Mouse (Mus musculus) embryo, embryonic 10.5 days (tissue): ENCODE measurements at regions not wholly inside any gene's neighbourhood (a gene's known extent, or its start where the extent isn't known, plus 50 kb on each side); places are given as distances from the start of the nearest gene placed in this dataset.

Experiments
- DNase-seq: peaks from one replicate; pipeline ENCODE4 v3.0.0-alpha.2; 2015; ENCODE audit warnings: low spot score

DNA sequence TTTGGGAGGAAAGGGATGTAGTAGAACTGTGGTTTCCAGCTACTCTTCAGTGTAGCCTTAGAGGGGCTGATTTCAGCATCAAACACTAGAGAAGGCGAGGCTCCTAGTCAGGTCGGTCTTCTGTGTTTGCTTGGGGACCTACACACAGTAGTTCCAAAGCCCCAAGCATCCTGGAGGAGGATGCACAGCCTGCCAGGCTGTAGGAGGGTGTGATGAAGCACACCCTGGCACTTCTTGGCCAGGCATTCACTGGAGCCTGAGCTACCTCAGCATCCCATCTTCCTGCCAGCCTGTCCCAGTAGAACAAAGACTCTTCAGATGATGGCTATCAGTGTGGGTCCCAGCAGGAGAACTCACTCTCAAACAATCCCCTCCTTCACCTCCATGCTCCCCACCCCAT, 233.4 kb upstream of the Tbx18 start:
- DNase-seq = no peak

DNA sequence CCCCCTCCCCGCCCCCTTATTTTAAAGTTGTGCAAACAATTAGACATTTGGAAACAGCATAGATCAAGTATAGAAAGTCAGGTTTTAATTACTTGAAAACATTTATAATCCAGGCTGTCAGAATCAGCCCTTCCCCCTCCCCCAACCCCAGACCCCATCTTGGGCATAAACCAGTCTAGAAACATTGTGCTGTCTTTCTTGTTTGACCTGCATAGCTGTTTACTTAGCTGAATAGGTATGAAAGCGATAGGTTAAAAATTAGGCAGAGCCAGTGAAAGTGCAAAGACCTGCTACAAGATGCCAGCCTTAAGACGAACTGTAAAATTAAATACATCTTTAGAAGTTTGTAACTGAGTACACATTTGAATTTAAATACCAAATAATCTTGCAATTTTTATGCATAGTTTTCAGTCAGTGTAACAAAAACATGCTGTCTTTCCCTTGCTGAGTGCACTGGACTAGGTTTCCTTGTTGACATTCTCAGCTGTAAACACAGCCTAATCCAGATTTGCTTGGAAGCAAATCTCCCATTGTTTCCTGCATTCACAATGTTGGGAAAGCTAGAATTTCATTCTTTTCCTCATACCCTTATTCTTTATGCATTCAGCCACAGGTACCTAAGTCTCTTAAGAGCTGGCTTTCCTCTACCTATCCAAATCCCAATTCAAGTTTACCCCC, 234.2 kb upstream of the Tbx18 start:
- no peak for DNase-seq

GRCm38 (mm10) chr9:87968190-87969082, 237.4 kb upstream of the Tbx18 start:
- no peak for DNase-seq

DNA sequence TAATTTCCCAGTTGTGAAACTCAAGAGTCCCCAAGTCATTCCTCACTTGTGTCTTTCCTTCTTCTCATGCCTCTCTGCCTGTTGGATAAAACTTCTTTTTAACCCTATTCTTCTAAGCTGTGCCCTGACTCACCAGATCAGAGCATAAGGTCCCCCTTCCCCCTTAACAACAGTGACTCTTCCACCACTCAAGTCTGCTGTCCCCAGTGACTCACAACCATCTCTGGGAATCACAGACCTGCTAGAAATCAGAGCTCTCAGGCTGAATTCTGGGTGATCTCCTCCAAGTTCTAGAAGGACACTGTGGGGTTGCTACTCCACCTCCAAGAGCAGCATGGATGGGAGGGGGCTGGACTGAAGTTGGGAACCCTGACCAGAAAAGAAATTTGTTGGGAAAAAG, 239.5 kb upstream of the Tbx18 start:
- no peak for DNase-seq

- no peak for DNase-seq
These were observed 240.7 kb upstream of the Tbx18 start for GRCm38 (mm10) chr9:87971791-87972190.

DNA sequence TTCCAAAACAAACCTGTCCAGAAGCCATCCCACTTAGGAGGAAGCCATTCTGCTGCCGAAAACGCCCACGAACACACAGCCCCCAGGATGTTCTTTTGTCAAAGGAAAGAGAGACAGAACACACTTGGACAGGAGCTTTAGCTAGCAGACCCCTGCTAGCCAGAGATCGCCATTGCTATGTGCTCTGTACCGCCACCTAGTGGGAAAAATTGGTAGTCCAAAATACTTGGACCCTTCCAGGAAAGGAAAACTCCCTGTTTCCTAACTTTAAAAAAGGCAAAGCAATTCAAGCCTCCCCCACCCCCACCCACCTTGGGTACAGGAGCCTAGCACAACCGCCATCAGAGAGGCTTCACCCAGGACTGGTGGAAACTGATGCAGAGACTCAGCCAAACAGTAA, 242.5 kb upstream of the Tbx18 start:
- peak; percentile 73 for DNase-seq

DNA sequence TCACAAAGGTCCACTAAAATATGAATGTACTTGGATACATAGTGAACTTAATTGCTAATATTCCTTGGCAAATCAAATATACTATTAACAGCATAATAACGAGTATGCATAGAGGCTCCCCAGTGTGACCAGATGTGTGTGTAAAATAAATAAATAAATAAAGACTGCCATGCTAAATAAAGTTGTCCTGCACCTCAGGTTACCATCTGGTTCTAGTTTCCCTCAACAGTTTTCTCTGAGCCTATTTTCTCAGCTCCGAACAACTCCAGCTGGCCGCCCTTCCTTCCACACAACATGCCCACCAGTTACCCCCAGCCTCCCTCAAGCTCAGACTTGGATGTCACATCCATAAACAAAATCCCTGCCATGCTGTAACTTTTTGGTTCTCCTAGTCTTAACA, 253.8 kb upstream of the Tbx18 start:
- DNase-seq = peak; percentile 66

DNA sequence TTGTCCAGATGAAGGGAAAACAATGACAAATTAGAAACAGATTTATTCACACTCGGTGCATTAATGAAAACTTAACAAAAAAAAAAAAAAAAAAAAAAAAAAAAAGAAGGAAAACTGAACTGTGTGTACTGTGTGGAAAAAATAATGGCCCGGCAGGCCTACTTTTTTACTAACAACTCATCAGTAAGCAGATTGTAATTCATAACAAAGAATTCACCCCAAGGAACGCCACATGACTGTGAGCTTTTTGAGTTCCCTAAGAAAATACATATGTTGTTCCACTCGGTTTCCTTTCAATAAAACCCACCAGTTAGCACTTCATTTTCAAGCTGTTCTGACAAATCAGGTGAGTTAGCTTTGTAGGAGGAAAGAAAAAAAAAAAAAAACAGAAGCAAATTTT, 254.4 kb upstream of the Tbx18 start:
- no peak for DNase-seq

GRCm38 (mm10) chr9:88005945-88006700, 275.1 kb upstream of the Tbx18 start:
- DNase-seq = no peak

- peak; percentile 8 for DNase-seq
These were observed 292.7 kb upstream of the Tbx18 start for GRCm38 (mm10) chr9:88023752-88024151.

DNA sequence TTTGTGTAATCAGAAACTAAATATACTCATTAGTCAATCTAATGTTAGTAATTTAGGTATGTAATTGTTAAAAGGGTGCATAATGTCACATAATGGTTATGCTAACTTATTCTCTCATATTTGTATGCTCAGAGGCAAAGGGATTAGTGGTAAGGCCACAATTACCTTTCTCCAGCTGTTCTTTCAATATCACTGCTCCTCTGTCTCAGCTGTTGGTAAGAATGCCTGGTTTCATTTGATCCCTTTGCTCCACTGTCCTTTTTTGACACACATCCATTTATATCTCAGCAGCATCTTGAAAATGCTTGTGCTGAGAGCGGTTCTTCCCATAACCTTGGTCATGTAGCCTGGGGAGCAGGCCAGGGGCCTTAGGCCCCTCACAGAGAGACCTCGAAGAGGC, 294.9 kb upstream of the Tbx18 start:
- no peak for DNase-seq

- peak; percentile 9 for DNase-seq
These were observed 296.4 kb upstream of the Nt5e start for GRCm38 (mm10) chr9:88030509-88031148.

- DNase-seq = no peak
These were observed 289.4 kb upstream of the Nt5e start for GRCm38 (mm10) chr9:88037560-88037959.

DNA sequence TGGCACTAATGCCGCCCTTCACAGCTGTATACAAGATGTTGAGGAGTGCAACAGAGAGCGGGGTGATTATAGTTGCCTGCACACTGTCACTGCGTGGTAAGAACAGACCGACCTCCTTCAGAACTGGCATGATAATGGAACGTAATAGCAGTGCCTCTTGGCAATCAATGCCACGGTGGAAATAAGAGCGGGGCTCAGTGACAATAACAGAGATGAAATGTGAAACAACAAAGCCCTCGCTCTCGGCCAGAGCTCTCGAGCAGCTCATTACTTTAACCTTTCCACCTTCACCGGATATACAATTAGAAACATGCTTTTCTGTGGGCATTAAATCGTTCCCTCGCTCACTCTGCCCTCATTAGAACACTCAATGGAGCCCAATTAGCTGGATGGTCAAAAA, 277.7 kb upstream of the Nt5e start:
- DNase-seq = peak; percentile 54

DNA sequence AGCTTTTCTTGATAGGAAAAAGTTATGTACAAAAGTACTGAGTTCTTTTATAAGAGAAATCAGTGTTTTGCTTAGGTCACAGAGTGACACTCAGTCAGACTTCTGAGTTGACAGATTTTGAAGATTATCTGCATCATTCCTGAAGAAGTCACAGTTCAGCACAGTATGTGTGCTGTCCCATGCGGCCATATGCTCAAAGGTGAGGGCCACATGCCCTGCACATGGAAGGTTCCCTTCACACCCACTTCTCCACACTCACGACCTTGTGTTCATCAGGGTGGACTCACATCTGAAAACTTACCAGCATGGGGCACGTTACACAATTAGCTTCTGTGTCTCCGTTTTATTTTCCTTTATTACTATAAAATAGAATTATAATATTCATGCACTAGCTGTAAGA, 277.2 kb upstream of the Nt5e start:
- DNase-seq = no peak

- DNase-seq = no peak
These were observed 268.4 kb upstream of the Nt5e start for GRCm38 (mm10) chr9:88058551-88058950.

DNA sequence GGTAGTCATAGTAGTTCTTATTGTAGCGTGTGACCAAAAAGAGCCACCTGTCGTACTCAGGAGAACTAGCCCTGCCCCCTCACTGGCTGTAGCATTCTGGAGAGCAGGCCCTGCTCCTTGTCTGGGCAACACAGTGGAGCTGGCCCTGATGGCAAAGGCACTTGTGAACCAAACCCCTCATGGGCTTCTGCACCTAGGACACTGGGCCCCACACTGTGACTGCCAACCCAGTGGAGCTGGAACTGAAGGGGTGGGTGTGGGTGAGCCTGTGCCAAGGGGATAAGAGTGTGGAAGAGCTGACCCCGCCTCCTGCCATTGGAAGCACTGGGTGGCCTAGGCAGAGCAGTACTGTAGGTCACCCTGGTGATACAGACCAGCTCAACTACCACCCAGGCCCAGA, 268.0 kb upstream of the Nt5e start:
- DNase-seq = no peak

GRCm38 (mm10) chr9:88063973-88064676, 262.9 kb upstream of the Nt5e start:
- no peak for DNase-seq

DNA sequence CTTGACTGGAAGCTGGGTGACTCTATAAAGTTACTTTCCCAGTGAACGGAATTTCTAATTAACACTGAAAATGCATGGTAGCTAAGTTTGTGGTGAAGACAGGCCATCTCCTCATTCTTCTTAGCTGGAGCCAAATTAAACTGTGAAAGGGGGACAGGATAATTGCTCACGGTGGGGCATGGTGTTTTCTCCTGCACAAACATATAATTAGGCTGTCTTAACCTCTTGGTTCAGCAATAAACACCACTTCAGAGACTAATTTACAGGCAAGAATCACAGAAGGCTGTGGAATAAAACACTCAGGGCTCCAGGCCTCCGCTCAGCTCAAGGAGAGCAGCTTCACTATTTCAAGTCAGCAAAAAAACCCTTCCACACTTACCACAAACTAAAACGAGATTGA, 261.9 kb upstream of the Nt5e start:
- DNase-seq = no peak

GRCm38 (mm10) chr9:88065777-88066176, 261.2 kb upstream of the Nt5e start:
- DNase-seq = no peak

DNA sequence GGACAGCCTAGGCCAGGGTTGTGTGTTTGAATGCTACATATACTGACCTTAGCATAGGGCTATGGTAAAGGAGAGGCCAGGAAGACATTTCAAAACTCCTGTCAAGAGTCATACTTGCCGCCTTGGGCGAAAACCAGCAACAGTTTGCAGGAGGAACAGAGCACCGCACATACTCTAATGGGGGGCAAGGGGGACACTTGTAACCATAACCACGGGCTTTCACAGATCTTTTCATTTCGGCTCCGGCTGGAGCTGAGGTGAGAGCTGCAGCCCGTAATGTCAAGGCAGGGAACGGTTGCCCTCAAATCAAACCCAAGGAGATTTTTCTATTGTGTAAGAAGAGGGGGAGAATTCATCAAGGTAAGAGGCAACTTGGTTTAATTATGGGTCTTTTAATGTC, 258.7 kb upstream of the Nt5e start:
- no peak for DNase-seq

DNA sequence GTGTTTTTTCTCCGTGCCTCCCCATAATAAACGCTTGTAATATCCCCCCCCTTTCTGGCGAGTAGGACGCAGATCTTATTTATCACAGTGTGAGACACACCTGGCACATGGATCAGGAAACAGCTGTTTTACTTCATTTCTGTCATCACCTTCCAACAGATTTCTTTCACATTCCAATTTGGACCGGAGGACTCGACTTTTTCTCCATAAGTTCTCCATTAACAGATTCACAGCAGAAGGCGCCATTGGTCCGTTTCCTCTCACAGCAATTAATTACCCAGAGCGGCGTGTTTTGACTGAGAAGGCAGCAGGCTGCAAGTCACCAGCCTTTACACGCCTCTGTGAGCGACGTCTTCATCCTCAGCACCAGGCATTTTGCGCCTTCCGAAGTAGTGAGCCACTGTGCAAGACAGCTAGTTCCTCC, 258.1 kb upstream of the Nt5e start:
- DNase-seq = peak; percentile 63
